Mouse (Mus musculus): ENCODE measurements around the gene Mogs.

- TF ChIP-seq CTCF (IDR thresholded peaks at IDR 0.05; ENCODE audit: low read depth), result no peak
- no peak for TF ChIP-seq EP300 (IDR thresholded peaks at IDR 0.05; ENCODE audit: low read depth)
Observed at GRCm38 (mm10) chr6:83156259-83156684, 41.0 kb downstream of the Mogs start, which contains the start of the genes Wdr54 and 1700003E16Rik.

Measured in liver, postnatal 0 days (tissue).